Mouse (Mus musculus) heart, embryonic 11.5 days (tissue): ENCODE results near the gene Pla1a. TPM values are rescaled to one million over a fixed set of nuclear protein-coding genes. Genes with fewer than 3 reads are reported as not detected.

Source experiments
- ATAC-seq: fragments of 200-750 bp; cut with Nextera tagmentation; replicated peaks from 2 replicates; pipeline ENCODE4 v1.8.0; 2017; ENCODE audit warnings: moderate library complexity; ENCODE audit not compliant: insufficient number of reproducible peaks, low FRiP score, low TSS enrichment
- H3K27ac ChIP-seq: fragments of 300-500 bp; sonication (generic); 2 replicates; pipeline ENCODE4 v1.5.1; 2014; ENCODE audit warnings: mild to moderate bottlenecking, low read depth, low read length
- H3K27me3 ChIP-seq: fragments of 300-500 bp; sonication (generic); 2 replicates; pipeline ENCODE4 v1.6.1; 2014; ENCODE audit warnings: mild to moderate bottlenecking, low read length, mixed read lengths; ENCODE audit not compliant: control insufficient read depth, insufficient read depth
- H3K36me3 ChIP-seq: fragments of 300-500 bp; sonication (generic); 2 replicates; pipeline ENCODE4 v1.6.1; 2014; ENCODE audit warnings: mild to moderate bottlenecking, low read length, moderate library complexity, mixed read lengths; ENCODE audit not compliant: control insufficient read depth, insufficient read depth
- H3K4me1 ChIP-seq: fragments of 300-500 bp; sonication (generic); 2 replicates; pipeline ENCODE4 v1.6.1; 2014; ENCODE audit warnings: low read length; ENCODE audit not compliant: control insufficient read depth, insufficient read depth
- H3K4me2 ChIP-seq: fragments of 300-500 bp; sonication (generic); 2 replicates; pipeline ENCODE4 v1.6.1; 2014; ENCODE audit warnings: mild to moderate bottlenecking, moderate library complexity
- H3K4me3 ChIP-seq: fragments of 300-500 bp; sonication (generic); 2 replicates; pipeline ENCODE4 v1.5.1; 2014; ENCODE audit warnings: low read depth, low read length
- H3K9ac ChIP-seq: fragments of 300-500 bp; sonication (generic); 2 replicates; pipeline ENCODE4 v1.6.1; 2014; ENCODE audit warnings: mild to moderate bottlenecking, low read depth, low read length, moderate library complexity
- H3K9me3 ChIP-seq: fragments of 300-500 bp; sonication (generic); replicated peaks from 2 replicates; pipeline ENCODE4 v1.6.1; 2016; ENCODE audit warnings: low read length; ENCODE audit not compliant: control insufficient read depth
- WGBS: fragments of 180-500 bp; shearing (Covaris S2); extraction: QIAGEN DNeasy Blood & Tissue Kit; methylation state at CpG from one replicate; pipeline ENCODE4 v1.1.7; 2014; ENCODE audit not compliant: insufficient replicate concordance; 5-methylcytosine and 5-hydroxymethylcytosine counted together
- polyA plus RNA-seq: library from polyadenylated mRNA; unstranded; fragments of >200 nt; fragmentation: Nextera tagmentation; extraction: Ambion mirVana; gene quantifications from 2 replicates; pipeline ENCODE4 v1.2.1, GENCODE M21; 2014

Pla1a gene
- polyA plus RNA-seq, 1 experiment from 2014 or later: 0.43 TPM

- peak overlapping the region; percentile 75 for H3K27ac ChIP-seq
- no peak overlapping the region for H3K9ac ChIP-seq
- no peaks in the 10 kb centered on the region; the same call in 1 of the 2 replicates for H3K36me3 ChIP-seq
- ATAC-seq: peak; percentile 84
- no peaks in the 10 kb centered on the region for H3K27me3 ChIP-seq
- no peaks in the 10 kb centered on the region for H3K9me3 ChIP-seq
- peaks cover 27% of the 10 kb centered on the region for H3K4me1 ChIP-seq
- H3K4me2 ChIP-seq: peak overlapping the region; percentile 25
- no peak overlapping the region for H3K4me3 ChIP-seq
- WGBS: 13% methylated on average over 7 of the region's 7 CpGs
Measured at GRCm38 (mm10) chr16:38350361-38350855, 82.5 kb downstream of the Pla1a start.

DNA sequence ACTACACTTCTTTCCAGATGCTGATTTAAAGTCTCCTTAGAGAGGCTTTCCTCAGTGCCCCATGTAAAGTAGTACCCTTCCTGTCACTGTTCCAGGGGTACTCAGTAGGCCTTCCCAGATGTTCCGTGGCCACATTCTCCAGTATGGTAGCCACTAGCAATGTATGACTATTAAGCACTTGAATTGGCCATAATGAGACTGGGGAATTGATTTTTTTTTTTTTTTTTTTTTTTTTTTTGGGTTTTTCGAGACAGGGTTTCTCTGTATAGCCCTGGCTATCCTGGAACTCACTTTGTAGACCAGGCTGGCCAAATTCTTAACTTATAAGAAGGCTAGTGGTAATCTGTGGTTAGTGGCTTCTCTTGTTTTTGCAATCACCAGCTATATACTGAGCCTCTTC lies 83.1 kb downstream of the Pla1a start:
- Histone ChIP-seq H3K4me3 (no peak overlapping the region), H3K27ac (peak overlapping the region; percentile 75), H3K9me3 (no peaks in the 10 kb centered on the region), H3K9ac (no peak overlapping the region), H3K4me1 (peaks cover 30% of the 10 kb centered on the region), H3K4me2 (peak overlapping the region; percentile 25; the same call in 1 of the 2 replicates), H3K36me3 (no peaks in the 10 kb centered on the region; the same call in 1 of the 2 replicates), H3K27me3 (no peaks in the 10 kb centered on the region)
- no peak for ATAC-seq
- WGBS: 77% methylated on average over 2 of the region's 2 CpGs

DNA sequence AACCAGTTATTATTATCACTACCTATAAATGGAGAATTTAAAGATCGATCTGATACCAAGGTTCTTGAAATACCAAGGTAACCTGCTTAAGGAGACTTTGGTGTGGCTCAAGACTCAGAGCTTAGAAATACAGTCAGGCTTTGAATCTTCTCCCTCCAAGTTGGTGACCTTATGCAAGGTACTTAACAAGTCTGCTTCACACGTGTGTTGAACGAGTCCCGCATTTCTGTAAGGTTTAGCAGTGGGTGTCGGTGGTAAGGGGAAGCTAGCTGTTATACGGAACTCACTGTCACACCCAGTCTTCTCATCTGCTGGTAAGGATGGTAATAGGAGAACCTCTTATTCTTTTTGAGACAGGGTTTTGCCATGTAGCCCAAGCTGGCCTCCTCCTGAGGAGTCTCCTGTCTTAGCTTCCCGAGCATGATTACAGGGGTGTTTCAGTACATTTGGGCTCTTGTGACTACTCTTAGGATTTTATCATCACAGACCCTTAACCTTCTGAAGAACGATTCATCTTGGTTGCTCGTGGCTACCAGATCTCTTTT lies 84.7 kb downstream of the Pla1a start:
- ATAC-seq: no peak
- Histone ChIP-seq H3K4me2 (peak overlapping the region; percentile 75), H3K27me3 (no peaks in the 10 kb centered on the region), H3K4me3 (peak overlapping the region; percentile 23; the same call in 1 of the 2 replicates), H3K9ac (peak overlapping the region; percentile 16; the same call in 1 of the 2 replicates), H3K9me3 (no peaks in the 10 kb centered on the region), H3K36me3 (no peaks in the 10 kb centered on the region; the same call in 1 of the 2 replicates), H3K27ac (0 out of 2 replicates have a peak overlapping the region, but pooled peaks have one; percentile 15), H3K4me1 (peaks cover 21% of the 10 kb centered on the region)
- 74% methylated on average over 9 of the region's 9 CpGs for WGBS

- H3K27me3 ChIP-seq: no peaks in the 10 kb centered on the region
- 0 out of 2 replicates have a peak overlapping the region, but pooled peaks have one; percentile 97 for H3K27ac ChIP-seq
- peak overlapping the region; percentile 59; the same call in 1 of the 2 replicates for H3K9ac ChIP-seq
- 54% methylated on average over 6 of the region's 6 CpGs for WGBS
- H3K36me3 ChIP-seq: no peaks in the 10 kb centered on the region; the same call in 1 of the 2 replicates
- H3K4me3 ChIP-seq: peak overlapping the region; percentile 89
- H3K4me2 ChIP-seq: peak overlapping the region; percentile 75
- no peak for ATAC-seq
- H3K9me3 ChIP-seq: no peaks in the 10 kb centered on the region
- H3K4me1 ChIP-seq: peaks cover 21% of the 10 kb centered on the region
Measured at GRCm38 (mm10) chr16:38347588-38347987, 85.4 kb downstream of the Pla1a start.

GRCm38 (mm10) chr16:38346529-38347325 lies 86.2 kb downstream of the Pla1a start, which contains the start of the genes Cox17 and Gm21987:
TSS of gene Cox17 (plus strand) at chr16:38346991.
TSS of gene Gm21987 (plus strand) at chr16:38347040.
- 2% methylated on average over 35 of the region's 35 CpGs for WGBS
- peak; percentile 88 for ATAC-seq

More at GRCm38 (mm10) chr16:38346529-38347325, 86.2 kb downstream of the Pla1a start, which contains the start of the genes Cox17 and Gm21987:
- Histone ChIP-seq H3K27me3 (no peaks in the 10 kb centered on the region), H3K4me2 (peak within 1 kb of the TSS; percentile 75), H3K36me3 (no peaks in the 10 kb centered on the region; the same call in 1 of the 2 replicates), H3K9ac (peak within 1 kb of the TSS; percentile 96), H3K4me1 (peaks cover 16% of the 10 kb centered on the region), H3K4me3 (peak within 1 kb of the TSS; percentile 89), H3K9me3 (no peaks in the 10 kb centered on the region), H3K27ac (peak within 1 kb of the TSS; percentile 97)

Other genes starting within 250 kb of the Pla1a start
- 0.13 TPM in 1 of 2 replicates, not detected in the other for gene Nr1i2, start 138.3 kb downstream of the Pla1a start, polyA plus RNA-seq
- 0.21 TPM in 1 of 2 replicates, not detected in the other for gene Maats1, start 91.0 kb downstream of the Pla1a start, polyA plus RNA-seq
- gene Cox17, start 86.2 kb downstream of the Pla1a start, polyA plus RNA-seq: 289 and 314 TPM in 2 replicates
- gene Gm21987, start 86.1 kb downstream of the Pla1a start, polyA plus RNA-seq: 2.4 and 3.4 TPM in 2 replicates
- gene Popdc2, start 70.9 kb downstream of the Pla1a start, polyA plus RNA-seq: 292 and 312 TPM in 2 replicates
- 99.7 and 101 TPM in 2 replicates for gene Adprh, start 19.6 kb upstream of the Pla1a start, polyA plus RNA-seq
- gene Cd80, start 22.4 kb upstream of the Pla1a start, polyA plus RNA-seq: 0.66 and 0.80 TPM in 2 replicates
- gene Timmdc1, start 89.5 kb upstream of the Pla1a start, polyA plus RNA-seq: 33.3 and 33.6 TPM in 2 replicates
- 33.5 and 37.7 TPM in 2 replicates for gene Poglut1, start 117.1 kb upstream of the Pla1a start, polyA plus RNA-seq
- 77.3 and 84.0 TPM in 2 replicates for gene Tmem39a, start 125.6 kb upstream of the Pla1a start, polyA plus RNA-seq